Mouse (Mus musculus) stomach, postnatal 0 days (tissue): Measurements from ENCODE around the gene P2rx6. TPM values are rescaled to one million over a fixed set of nuclear protein-coding genes. Genes with fewer than 3 reads are reported as not detected.

ENCODE experiments used
- ATAC-seq: fragments of 200-750 bp; cut with Nextera tagmentation; 2 replicates; pipeline ENCODE4 v1.8.0; 2017; ENCODE audit not compliant: low FRiP score, low TSS enrichment
- DNase-seq: peaks from one replicate; pipeline ENCODE4 v3.0.0-alpha.2; 2016; ENCODE audit warnings: low spot score
- H3K27ac ChIP-seq: fragments of 300-500 bp; sonication (generic); replicated peaks from 2 replicates; pipeline ENCODE4 v1.5.1; 2014; ENCODE audit warnings: mild to moderate bottlenecking, control low read depth
- H3K27me3 ChIP-seq: fragments of 300-500 bp; sonication (generic); 2 replicates; pipeline ENCODE4 v1.6.1; 2014; ENCODE audit warnings: low read length; ENCODE audit not compliant: control insufficient read depth, insufficient read depth
- H3K36me3 ChIP-seq: fragments of 300-500 bp; sonication (generic); 2 replicates; pipeline ENCODE4 v1.6.1; 2014; ENCODE audit warnings: low read length, mixed read lengths; ENCODE audit not compliant: control insufficient read depth, insufficient read depth
- H3K4me1 ChIP-seq: fragments of 300-500 bp; sonication (generic); replicated peaks from 2 replicates; pipeline ENCODE4 v1.6.1; 2014; ENCODE audit warnings: antibody characterized with exemption; ENCODE audit not compliant: control insufficient read depth, insufficient read depth
- H3K4me2 ChIP-seq: fragments of 300-500 bp; sonication (generic); replicated peaks from 2 replicates; pipeline ENCODE4 v1.6.1; 2014; ENCODE audit warnings: low read depth, mild to moderate bottlenecking, control low read depth, moderate library complexity
- H3K4me3 ChIP-seq: fragments of 300-500 bp; sonication (generic); 2 replicates; pipeline ENCODE4 v1.5.1; 2014; ENCODE audit warnings: low read depth, low read length, control low read depth
- H3K9ac ChIP-seq: fragments of 300-500 bp; sonication (generic); 2 replicates; pipeline ENCODE4 v1.6.1; 2014; ENCODE audit warnings: mild to moderate bottlenecking, low read length, control low read depth, mixed read lengths
- H3K9me3 ChIP-seq: fragments of 300-500 bp; sonication (generic); 2 replicates; pipeline ENCODE4 v1.6.1; 2016; ENCODE audit warnings: low read length; ENCODE audit not compliant: control insufficient read depth
- CTCF ChIP-seq: IDR thresholded peaks from 2 replicates; pipeline ENCODE4 v1.5.1; 2016; ENCODE audit warnings: antibody characterized with exemption, low read depth, mild to moderate bottlenecking, moderate library complexity
- EP300 ChIP-seq: optimal IDR thresholded peaks from 2 replicates; pipeline ENCODE3; 2016; ENCODE audit warnings: antibody characterized with exemption
- WGBS: fragments of 180-500 bp; shearing (Covaris S2); extraction: QIAGEN DNeasy Blood & Tissue Kit; methylation state at CpG from one replicate; pipeline ENCODE4 v1.1.7; 2014; 5-methylcytosine and 5-hydroxymethylcytosine counted together
- polyA plus RNA-seq: library from polyadenylated mRNA; unstranded; fragments of >200 nt; fragmentation: Nextera tagmentation; extraction: Ambion mirVana; gene quantifications from 2 replicates; pipeline ENCODE4 v1.2.1, GENCODE M21; 2015

Gene P2rx6
- polyA plus RNA-seq, 1 experiment from 2014 or later = 1.5 TPM

- Histone ChIP-seq H3K27ac (no peak overlapping the region), H3K27me3 (no peaks in the 10 kb centered on the region), H3K4me1 (0 out of 2 replicates have a peak, but pooled peaks cover 2% of the 10 kb centered on the region), H3K9ac (no peak overlapping the region), H3K4me3 (no peak overlapping the region), H3K4me2 (no peak overlapping the region), H3K9me3 (no peaks in the 10 kb centered on the region), H3K36me3 (no peaks in the 10 kb centered on the region)
- ATAC-seq (no peak), DNase-seq (no peak)
- TF ChIP-seq CTCF = no peak
- TF ChIP-seq EP300 = no peak
- WGBS = 56% methylated on average over 2 of the region's 2 CpGs
Measured at GRCm38 (mm10) chr16:17564221-17564620, 2.5 kb downstream of the P2rx6 start.

- no peak for ATAC-seq
- no peak for DNase-seq
Measured at GRCm38 (mm10) chr16:17564771-17565170, 3.1 kb downstream of the P2rx6 start.

GRCm38 (mm10) chr16:17566186-17566585 lies 4.5 kb downstream of the P2rx6 start:
- no peaks in the 10 kb centered on the region for H3K27me3 ChIP-seq
- H3K9me3 ChIP-seq = no peaks in the 10 kb centered on the region
- no peak overlapping the region for H3K27ac ChIP-seq
- no peak overlapping the region for H3K4me2 ChIP-seq
- peak; percentile 30 for DNase-seq
- ATAC-seq = no peak
- TF ChIP-seq CTCF = peak; percentile 61
- no peak for TF ChIP-seq EP300
- no peaks in the 10 kb centered on the region for H3K36me3 ChIP-seq
- H3K4me1 ChIP-seq = 0 out of 2 replicates have a peak, but pooled peaks cover 2% of the 10 kb centered on the region
- 25% methylated on average over 4 of the region's 4 CpGs for WGBS
- no peak overlapping the region for H3K9ac ChIP-seq
- H3K4me3 ChIP-seq = no peak overlapping the region

More at GRCm38 (mm10) chr16:17564771-17565170, 3.1 kb downstream of the P2rx6 start:
- Histone ChIP-seq H3K4me1 (0 out of 2 replicates have a peak, but pooled peaks cover 2% of the 10 kb centered on the region), H3K36me3 (no peaks in the 10 kb centered on the region), H3K9ac (no peak overlapping the region), H3K27ac (no peak overlapping the region), H3K4me3 (no peak overlapping the region), H3K9me3 (no peaks in the 10 kb centered on the region), H3K27me3 (no peaks in the 10 kb centered on the region), H3K4me2 (no peak overlapping the region)
- 52% methylated on average over 3 of the region's 3 CpGs for WGBS
- no peak for TF ChIP-seq EP300
- no peak for TF ChIP-seq CTCF

GRCm38 (mm10) chr16:17575870-17576824 lies 14.5 kb downstream of the P2rx6 start:
- DNase-seq = peak; percentile 93
- peak; percentile 81 for ATAC-seq
- Histone ChIP-seq H3K4me1 (peaks cover 3% of the 10 kb centered on the region; the same call in 1 of the 2 replicates), H3K4me3 (peak overlapping the region; percentile 57), H3K9ac (peak overlapping the region; percentile 67), H3K9me3 (no peaks in the 10 kb centered on the region), H3K27me3 (no peaks in the 10 kb centered on the region), H3K36me3 (no peaks in the 10 kb centered on the region), H3K27ac (peak overlapping the region; percentile 73), H3K4me2 (peak overlapping the region; percentile 88)
- TF ChIP-seq EP300 (no peak), CTCF (peak; percentile 26; the same call in 1 of the 2 replicates)
- WGBS = 12% methylated on average over 45 of the region's 45 CpGs

GRCm38 (mm10) chr16:17576825-17577215 lies 15.1 kb downstream of the P2rx6 start:
- Histone ChIP-seq H3K9ac (peak overlapping the region; percentile 67), H3K9me3 (no peaks in the 10 kb centered on the region), H3K4me3 (peak overlapping the region; percentile 57), H3K36me3 (no peaks in the 10 kb centered on the region), H3K27me3 (no peaks in the 10 kb centered on the region), H3K27ac (peak overlapping the region; percentile 73; the same call in 1 of the 2 replicates), H3K4me1 (peaks cover 3% of the 10 kb centered on the region; the same call in 1 of the 2 replicates), H3K4me2 (peak overlapping the region; percentile 88)
- no peak for ATAC-seq
- WGBS = 19% methylated on average over 8 of the region's 8 CpGs
- no peak for DNase-seq
- TF ChIP-seq EP300 (no peak), CTCF (no peak)

GRCm38 (mm10) chr16:17583064-17583463 lies 21.4 kb downstream of the P2rx6 start, which contains the start of gene Slc7a4:
Gene Slc7a4 (minus strand): TSS chr16:17583214.
- Histone ChIP-seq H3K27me3 (no peaks in the 10 kb centered on the region), H3K4me2 (no peak within 1 kb of the TSS), H3K27ac (no peak within 1 kb of the TSS), H3K9me3 (no peaks in the 10 kb centered on the region), H3K36me3 (no peaks in the 10 kb centered on the region), H3K9ac (no peak within 1 kb of the TSS), H3K4me1 (no peaks in the 10 kb centered on the region), H3K4me3 (no peak within 1 kb of the TSS)
- DNase-seq (peak; percentile 51), ATAC-seq (peak; percentile 40; the same call in 1 of the 2 replicates)
- TF ChIP-seq CTCF (peak; percentile 76), EP300 (no peak)
- 21% methylated on average over 8 of the region's 8 CpGs for WGBS
